Mouse (Mus musculus) adrenal gland, adult 2 months (tissue): ENCODE measurements around the gene Rhox12. TPM values are rescaled to one million over a fixed set of nuclear protein-coding genes. Genes with fewer than 3 reads are reported as not detected.
A peak's percentile ranks its signal among the peaks of the same experiment; 100 is the strongest.

Experiments
- DNase-seq: peaks from one replicate; pipeline ENCODE4 v3.0.0; 2021
- long read RNA-seq: library from polyadenylated mRNA; stranded (forward); transcript quantifications from one replicate; pipeline ENCODE4 v2.0.0, GENCODE M21; 2021
- polyA plus RNA-seq: library from polyadenylated mRNA; depleted of rRNA; stranded (reverse); fragments of >200 nt; gene quantifications from 2 replicates; pipeline ENCODE4 v1.2.3, GENCODE M21; 2012; rRNA removed
- total RNA-seq, 2 experiments: library from RNA; stranded (reverse); gene quantifications; 2 replicates each; pipeline ENCODE4 v1.2.3; 2021

Rhox12 gene
- total RNA-seq (not detected), polyA plus RNA-seq (not detected in 2 replicates)
- long read RNA-seq = 0 reads

DNA sequence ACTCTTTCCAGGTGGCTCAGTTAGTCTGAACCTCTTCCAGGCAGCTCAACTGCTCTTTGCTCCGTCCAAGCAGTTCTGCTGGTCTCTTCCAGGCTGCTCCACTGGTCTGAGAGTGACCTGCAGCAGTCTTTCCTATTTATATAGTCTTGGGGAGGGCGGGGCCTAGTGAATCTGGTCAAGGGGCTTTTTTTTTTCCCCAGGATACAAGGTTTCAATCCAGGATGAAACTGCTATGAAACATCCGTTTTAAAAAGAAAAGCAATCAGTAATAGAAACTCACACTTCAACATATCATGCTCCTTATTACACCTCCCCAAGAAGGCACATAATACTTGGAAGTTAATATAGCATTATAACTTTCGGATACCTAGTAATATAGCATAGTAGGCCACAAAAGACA, at the start of gene Rhox12:
Gene Rhox12 (minus strand): TSS at position 101 of the 400 bp plus-strand sequence.
- DNase-seq = no peak

DNA sequence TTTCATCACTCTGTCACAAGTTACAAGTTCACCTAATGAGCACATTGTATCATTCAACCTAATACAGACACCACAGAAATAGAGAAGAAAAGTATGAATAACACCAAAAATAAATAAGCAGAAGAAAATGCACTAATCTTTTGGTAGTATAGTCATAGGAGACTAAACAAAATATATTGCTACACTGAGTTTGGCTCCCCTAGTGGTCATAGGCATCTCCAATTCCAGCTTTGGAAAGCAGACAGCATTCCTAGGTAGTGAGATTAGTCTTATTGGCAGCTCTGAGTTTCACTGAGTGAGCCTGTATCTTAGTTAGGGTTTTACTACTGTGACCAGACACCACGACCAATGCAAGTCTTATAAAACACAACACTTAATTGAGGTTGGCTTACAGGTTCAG, 48.4 kb upstream of the Rhox12 start:
- no peak for DNase-seq

- no peak for DNase-seq
Observed at GRCm38 (mm10) chrX:38121478-38121877, 10.8 kb upstream of the Rhox12 start.

GRCm38 (mm10) chrX:38120982-38121381, 10.3 kb upstream of the Rhox12 start, which contains the start of gene Rhox13:
Gene Rhox13, plus strand, starts transcription at chrX:38121219.
- no peak for DNase-seq

DNA sequence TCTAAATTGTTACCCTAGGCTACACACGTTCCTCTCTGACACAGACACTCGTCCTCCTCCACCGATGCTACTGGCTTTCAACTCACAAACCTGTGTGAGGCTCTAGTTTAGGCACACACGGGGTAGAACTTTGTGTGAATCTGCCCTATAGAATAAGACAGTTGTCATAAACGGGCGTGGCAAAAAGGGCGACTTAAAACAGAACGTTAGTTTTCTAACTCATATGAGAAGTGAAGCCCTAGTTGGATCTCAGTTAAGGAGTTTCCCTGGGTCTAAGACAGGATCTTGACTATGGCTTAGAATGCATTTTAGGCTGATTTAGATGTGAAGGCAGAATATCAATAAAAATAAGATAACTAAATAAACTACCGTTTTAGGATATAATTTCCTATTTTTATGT, 25.7 kb downstream of the Rhox12 start, which contains the start of gene Rhox11:
Gene Rhox11 (minus strand): TSS at position 101 of the 400 bp plus-strand sequence.
- no peak for DNase-seq

GRCm38 (mm10) chrX:38084226-38084625, 26.5 kb downstream of the Rhox12 start:
- peak; percentile 52 for DNase-seq

- no peak for DNase-seq
Observed at GRCm38 (mm10) chrX:38066175-38066574, 44.5 kb downstream of the Rhox12 start, which contains the start of gene Rhox10. Gene Rhox10, plus strand, starts transcription at chrX:38066475.

DNA sequence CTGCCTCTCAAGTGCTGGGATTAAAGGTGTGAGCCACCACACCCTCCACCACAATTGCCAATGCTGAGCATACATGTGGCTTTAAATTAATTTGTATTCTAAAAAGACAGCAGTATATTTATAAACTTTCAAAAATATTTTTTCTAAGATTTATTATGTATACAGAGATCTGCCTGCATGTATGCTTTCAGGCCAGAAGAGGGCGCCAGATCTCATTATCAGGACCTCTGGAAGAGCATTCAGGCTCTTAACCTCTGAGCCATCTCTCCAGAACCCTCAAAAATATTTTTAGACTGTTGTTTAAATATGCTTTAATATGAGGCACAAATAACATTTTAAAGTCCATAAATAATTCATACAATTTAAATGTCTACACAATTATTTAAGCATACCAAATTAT, 49.2 kb downstream of the Rhox12 start:
- no peak for DNase-seq

Other genes starting within 250 kb of the Rhox12 start
- gene Rhox8, start 232.0 kb downstream of the Rhox12 start, total RNA-seq = not detected
- not detected in 2 replicates for gene Rhox8, start 232.0 kb downstream of the Rhox12 start, polyA plus RNA-seq
- gene Rhox7b, start 213.7 kb downstream of the Rhox12 start, total RNA-seq = not detected
- gene Rhox7b, start 213.7 kb downstream of the Rhox12 start, polyA plus RNA-seq = not detected in 2 replicates
- not detected for gene Rhox9, start 209.1 kb downstream of the Rhox12 start, total RNA-seq
- gene Rhox9, start 209.1 kb downstream of the Rhox12 start, polyA plus RNA-seq = not detected in 2 replicates
- not detected for gene Btg1-ps1, start 92.1 kb downstream of the Rhox12 start, total RNA-seq
- gene Btg1-ps1, start 92.1 kb downstream of the Rhox12 start, polyA plus RNA-seq = not detected in 2 replicates
- not detected for gene Btg1-ps2, start 67.8 kb downstream of the Rhox12 start, total RNA-seq
- gene Btg1-ps2, start 67.8 kb downstream of the Rhox12 start, polyA plus RNA-seq = 0.51 TPM in 1 of 2 replicates, not detected in the other
- gene Rhox10, start 44.4 kb downstream of the Rhox12 start, total RNA-seq = not detected
- not detected in 2 replicates for gene Rhox10, start 44.4 kb downstream of the Rhox12 start, polyA plus RNA-seq
- not detected for gene Rhox11, start 25.8 kb downstream of the Rhox12 start, total RNA-seq
- gene Rhox11, start 25.8 kb downstream of the Rhox12 start, polyA plus RNA-seq = not detected in 2 replicates
- not detected for gene Rhox13, start 10.3 kb upstream of the Rhox12 start, total RNA-seq
- gene Rhox13, start 10.3 kb upstream of the Rhox12 start, polyA plus RNA-seq = not detected in 2 replicates
- 10 to 100 TPM; 24.7 to 37.7 TPM for gene Zbtb33, start 78.9 kb upstream of the Rhox12 start, total RNA-seq
- gene Zbtb33, start 78.9 kb upstream of the Rhox12 start, polyA plus RNA-seq = 1.5 and 1.9 TPM in 2 replicates
- 10 to 100 TPM; 22.3 to 32.6 TPM for gene Tmem255a, start 141.5 kb upstream of the Rhox12 start, total RNA-seq
- 9.1 and 16.4 TPM in 2 replicates for gene Tmem255a, start 141.5 kb upstream of the Rhox12 start, polyA plus RNA-seq
- gene Atp1b4, start 205.3 kb upstream of the Rhox12 start, total RNA-seq = not detected
- not detected in 2 replicates for gene Atp1b4, start 205.3 kb upstream of the Rhox12 start, polyA plus RNA-seq